ENCODE assay signal across 17 mouse cellular contexts in genomic region chr4:135256536-135257450, GRCm38 (mm10). TPM values are rescaled to one million over a fixed set of nuclear protein-coding genes. Genes with fewer than 3 reads are reported as not detected.
DNase-seq lines count a peak whose midpoint lies in the region; ATAC-seq and TF ChIP-seq lines count a peak whose summit lies in the region.
"Had no signal": no experiment of that assay in that cellular context is flagged by ENCODE, and none has a peak within 500 bp of the region (broad histone marks: within the 10 kb centered on the region; RNA-seq: fewer than 3 reads in every experiment).

No protein-coding gene starts in this region.

- H3K4me3 ChIP-seq in heart, embryonic 10.5 days: no peak overlapping the region
- H3K4me3 ChIP-seq in lung, postnatal 0 days (ENCODE audit: low read depth, low read length): no peak overlapping the region
- no peak overlapping the region for H3K4me3 ChIP-seq in liver, embryonic 13.5 days (replicated peaks)
- H3K4me3 ChIP-seq in forebrain, embryonic 11.5 days (ENCODE audit: low read depth, low read length): no peak overlapping the region
- H3K4me3 ChIP-seq: embryonic facial prominence, embryonic 10.5 days; hindbrain, embryonic 10.5 days had no signal

- DNase-seq in heart, embryonic 10.5 days (ENCODE audit: low spot score): no peak
- no peak for DNase-seq in heart, postnatal 4 days
- DNase-seq in lung, postnatal 0 days (ENCODE audit: low spot score): no peak
- DNase-seq in lung, adult 18-20 months: no peak
- no peak for DNase-seq in liver, embryonic 13.5 days
- no peak for DNase-seq in natural killer cell, adult 2 months (ENCODE audit: low spot score in 2 of 2)
- no peak for DNase-seq in Muller cell, postnatal 12 days (ENCODE audit: inconsistent ontology term)
- no peak for DNase-seq in forebrain, embryonic 11.5 days (ENCODE audit: low spot score)
- DNase-seq: adrenal gland, postnatal 10 days; B cell, adult 2 months; cerebellum, adult 18-20 months; kidney, postnatal 10 days; thymus, adult 2 months had no signal

- H3K9me3 ChIP-seq in heart, embryonic 10.5 days: no peaks in the 10 kb centered on the region
- no peaks in the 10 kb centered on the region for H3K9me3 ChIP-seq in lung, postnatal 0 days (ENCODE audit: low read length)
- no peaks in the 10 kb centered on the region for H3K9me3 ChIP-seq in liver, embryonic 13.5 days (replicated peaks)
- H3K9me3 ChIP-seq in forebrain, embryonic 11.5 days (ENCODE audit: control insufficient read depth, low read length): no peaks in the 10 kb centered on the region
- H3K9me3 ChIP-seq: embryonic facial prominence, embryonic 10.5 days; hindbrain, embryonic 10.5 days had no signal

- H3K27ac ChIP-seq in heart, embryonic 10.5 days: peak overlapping the region; percentile 75
- H3K27ac ChIP-seq in lung, postnatal 0 days (ENCODE audit: low read length): peak overlapping the region; percentile 59
- peak overlapping the region; percentile 55 for H3K27ac ChIP-seq in liver, embryonic 13.5 days
- no peak overlapping the region for H3K27ac ChIP-seq in forebrain, embryonic 11.5 days (ENCODE audit: low read depth, low read length)
- H3K27ac ChIP-seq: embryonic facial prominence, embryonic 10.5 days; hindbrain, embryonic 10.5 days had no signal

- no peak for TF ChIP-seq EP300 in lung, postnatal 0 days (IDR thresholded peaks at IDR 0.05)

- H3K4me1 ChIP-seq in heart, embryonic 10.5 days: peaks cover 73% of the 10 kb centered on the region
- H3K4me1 ChIP-seq in lung, postnatal 0 days (ENCODE audit: insufficient read depth, low read depth, low read length): peaks cover 39% of the 10 kb centered on the region
- peaks cover 81% of the 10 kb centered on the region for H3K4me1 ChIP-seq in liver, embryonic 13.5 days (replicated peaks)
- H3K4me1 ChIP-seq in forebrain, embryonic 11.5 days (replicated peaks; ENCODE audit: control insufficient read depth, insufficient read depth, low read length): peaks cover 19% of the 10 kb centered on the region

- ATAC-seq in lung, postnatal 0 days: no peak
- peak; percentile 39; the same call in 1 of the 2 replicates for ATAC-seq in liver, embryonic 13.5 days (ENCODE audit: low read depth)
- ATAC-seq in forebrain, embryonic 11.5 days (replicated peaks; ENCODE audit: low FRiP score): no peak
- ATAC-seq: forebrain, embryonic 14.5 days; Patski had no signal

- peaks cover 23% of the 10 kb centered on the region for H3K36me3 ChIP-seq in heart, embryonic 10.5 days
- H3K36me3 ChIP-seq in lung, postnatal 0 days (ENCODE audit: insufficient read depth, low read length): no peaks in the 10 kb centered on the region
- peaks cover 38% of the 10 kb centered on the region for H3K36me3 ChIP-seq in liver, embryonic 13.5 days
- no peaks in the 10 kb centered on the region for H3K36me3 ChIP-seq in forebrain, embryonic 11.5 days (ENCODE audit: control insufficient read depth, insufficient read depth, low read length)

- H3K27me3 ChIP-seq in heart, embryonic 10.5 days (ENCODE audit: insufficient read depth, poor library complexity, severe bottlenecking): no peaks in the 10 kb centered on the region
- H3K27me3 ChIP-seq in lung, postnatal 0 days (replicated peaks; ENCODE audit: insufficient read depth, low read length): no peaks in the 10 kb centered on the region
- no peaks in the 10 kb centered on the region for H3K27me3 ChIP-seq in liver, embryonic 13.5 days
- no peaks in the 10 kb centered on the region for H3K27me3 ChIP-seq in forebrain, embryonic 11.5 days (ENCODE audit: control insufficient read depth, insufficient read depth, low read length)
- H3K27me3 ChIP-seq: Patski had no signal

- TF ChIP-seq CTCF in lung, postnatal 0 days (IDR thresholded peaks at IDR 0.05): no peak

- 84% methylated on average over 11 of the region's 11 CpGs for WGBS in heart, embryonic 10.5 days
- 70% methylated on average over 11 of the region's 11 CpGs for WGBS in lung, postnatal 0 days
- WGBS in liver, embryonic 13.5 days (ENCODE audit: insufficient replicate concordance): 60% methylated on average over 11 of the region's 11 CpGs
- WGBS in forebrain, embryonic 11.5 days: 95% methylated on average over 11 of the region's 11 CpGs

- no peak overlapping the region for H3K9ac ChIP-seq in lung, postnatal 0 days (replicated peaks; ENCODE audit: low read depth)
- H3K9ac ChIP-seq in liver, embryonic 13.5 days: peak overlapping the region; percentile 13; the same call in 1 of the 2 replicates
- H3K9ac ChIP-seq in forebrain, embryonic 11.5 days (ENCODE audit: low read length): no peak overlapping the region

- H3K4me2 ChIP-seq in lung, postnatal 0 days (replicated peaks; ENCODE audit: low read depth, low read length): no peak overlapping the region
- H3K4me2 ChIP-seq in liver, embryonic 13.5 days: no peak overlapping the region; the same call in 1 of the 2 replicates
- no peak overlapping the region for H3K4me2 ChIP-seq in forebrain, embryonic 11.5 days (ENCODE audit: low read depth, low read length, severe bottlenecking)

RNA-seq across cellular contexts. Expression of gene Clic4, which starts 15.8 kb away (rescaled TPM):
- polyA plus RNA-seq in heart, embryonic 10.5 days (2016; fragmentation: Nextera tagmentation; extraction: Ambion mirVana): 263 and 343 TPM in 2 replicates
- total RNA-seq in heart, postnatal 4 days (2021): 100 to 1,000 TPM; 313 to 318 TPM
- 205 and 211 TPM in 2 replicates for polyA plus RNA-seq in lung, postnatal 0 days (2015; fragmentation: Nextera tagmentation; extraction: Ambion mirVana)
- polyA plus RNA-seq in liver, embryonic 13.5 days (2015; fragmentation: Nextera tagmentation; extraction: Ambion mirVana): 109 and 131 TPM in 2 replicates
- polyA plus RNA-seq in forebrain, embryonic 11.5 days (2014; fragmentation: Nextera tagmentation; extraction: Ambion mirVana): 194 and 195 TPM in 2 replicates
